Comparison of ENCODE assay signal across 11 mouse cellular contexts in the genomic region with DNA sequence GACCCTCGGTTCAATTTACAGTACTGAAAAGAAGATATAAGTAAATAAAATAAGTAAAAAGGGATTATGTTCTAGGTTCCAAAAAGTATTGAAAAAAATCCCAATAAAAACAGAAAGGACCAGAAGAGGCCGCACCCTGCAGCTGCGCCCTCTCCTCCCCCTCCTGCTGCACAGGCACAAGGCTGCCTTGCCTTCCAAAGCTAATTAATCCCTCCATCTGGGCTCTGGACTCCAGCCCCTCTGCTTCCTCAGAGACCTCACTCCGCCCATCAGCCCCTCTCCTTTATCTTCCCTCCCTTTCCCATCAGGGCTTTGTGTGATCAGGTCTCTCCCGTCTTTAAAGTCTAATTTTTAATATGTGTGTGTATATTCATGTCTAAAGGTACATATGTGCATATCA.
DNase-seq lines count a peak whose midpoint lies in the region; ATAC-seq lines count a peak whose summit lies in the region.
"Had no signal": no experiment of that assay in that cellular context is flagged by ENCODE, and none has a peak within 500 bp of the region (broad histone marks: within the 10 kb centered on the region; RNA-seq: fewer than 3 reads in every experiment).

No protein-coding gene starts in this region.

- WGBS in neural tube, embryonic 11.5 days = 54% methylated on average over 5 of the region's 5 CpGs
- WGBS in neural tube, embryonic 15.5 days = 49% methylated on average over 5 of the region's 5 CpGs
- WGBS in forebrain, embryonic 15.5 days = 29% methylated on average over 5 of the region's 5 CpGs
- WGBS in hindbrain, embryonic 12.5 days = 41% methylated on average over 5 of the region's 5 CpGs

- no peaks in the 10 kb centered on the region for H3K9me3 ChIP-seq in neural tube, embryonic 11.5 days (ENCODE audit: control insufficient read depth, low read length)
- H3K9me3 ChIP-seq in neural tube, embryonic 15.5 days (replicated peaks) = no peaks in the 10 kb centered on the region
- no peaks in the 10 kb centered on the region for H3K9me3 ChIP-seq in forebrain, embryonic 15.5 days
- H3K9me3 ChIP-seq in hindbrain, embryonic 12.5 days (replicated peaks) = no peaks in the 10 kb centered on the region

- H3K27me3 ChIP-seq in neural tube, embryonic 11.5 days (ENCODE audit: control insufficient read depth, insufficient read depth, low read length) = no peaks in the 10 kb centered on the region
- no peaks in the 10 kb centered on the region for H3K27me3 ChIP-seq in neural tube, embryonic 15.5 days (replicated peaks)
- H3K27me3 ChIP-seq in forebrain, embryonic 15.5 days = no peaks in the 10 kb centered on the region
- H3K27me3 ChIP-seq in hindbrain, embryonic 12.5 days = no peaks in the 10 kb centered on the region

- no peak overlapping the region for H3K4me3 ChIP-seq in neural tube, embryonic 11.5 days (ENCODE audit: low read depth, low read length)
- no peak overlapping the region for H3K4me3 ChIP-seq in neural tube, embryonic 15.5 days (replicated peaks)
- no peak overlapping the region for H3K4me3 ChIP-seq in forebrain, embryonic 15.5 days
- H3K4me3 ChIP-seq in hindbrain, embryonic 12.5 days = no peak overlapping the region

- no peaks in the 10 kb centered on the region for H3K4me1 ChIP-seq in neural tube, embryonic 11.5 days (ENCODE audit: control insufficient read depth, insufficient read depth, low read length)
- H3K4me1 ChIP-seq in neural tube, embryonic 15.5 days = no peaks in the 10 kb centered on the region
- H3K4me1 ChIP-seq in forebrain, embryonic 15.5 days = peaks cover 10% of the 10 kb centered on the region
- H3K4me1 ChIP-seq in hindbrain, embryonic 12.5 days = peaks cover 8% of the 10 kb centered on the region; the same call in 1 of the 2 replicates

- no peak overlapping the region for H3K27ac ChIP-seq in neural tube, embryonic 11.5 days (ENCODE audit: low read depth, low read length)
- no peak overlapping the region for H3K27ac ChIP-seq in neural tube, embryonic 15.5 days (replicated peaks)
- H3K27ac ChIP-seq in forebrain, embryonic 15.5 days (replicated peaks) = 0 out of 2 replicates have a peak overlapping the region, but pooled peaks have one; percentile 19
- peak overlapping the region; percentile 4; the same call in 1 of the 2 replicates for H3K27ac ChIP-seq in hindbrain, embryonic 12.5 days

- DNase-seq in neural tube, embryonic 11.5 days (ENCODE audit: low spot score) = peak; percentile 25
- DNase-seq in retina, postnatal 1 day = peak; percentile 23
- no peak for DNase-seq in frontal cortex, postnatal 25 days (ENCODE audit: low spot score in 2 of 2)
- no peak for DNase-seq in urinary bladder, postnatal 4 days (ENCODE audit: low spot score in 2 of 2)
- DNase-seq: cerebellum, adult 11-12 months; kidney, postnatal 36 days; spleen, adult 18-20 months had no signal

- no peaks in the 10 kb centered on the region for H3K36me3 ChIP-seq in neural tube, embryonic 11.5 days (ENCODE audit: control insufficient read depth, insufficient read depth, low read length)
- H3K36me3 ChIP-seq in neural tube, embryonic 15.5 days = no peaks in the 10 kb centered on the region
- H3K36me3 ChIP-seq in forebrain, embryonic 15.5 days = no peaks in the 10 kb centered on the region
- H3K36me3 ChIP-seq in hindbrain, embryonic 12.5 days = no peaks in the 10 kb centered on the region

- no peak overlapping the region for H3K9ac ChIP-seq in neural tube, embryonic 11.5 days (ENCODE audit: low read length)
- no peak overlapping the region for H3K9ac ChIP-seq in neural tube, embryonic 15.5 days (replicated peaks)
- no peak overlapping the region for H3K9ac ChIP-seq in forebrain, embryonic 15.5 days (replicated peaks)
- no peak overlapping the region for H3K9ac ChIP-seq in hindbrain, embryonic 12.5 days

- peak; percentile 76; the same call in 1 of the 2 replicates for ATAC-seq in neural tube, embryonic 11.5 days (ENCODE audit: insufficient read depth, low FRiP score, low TSS enrichment)
- ATAC-seq in neural tube, embryonic 15.5 days (ENCODE audit: low FRiP score) = no peak
- ATAC-seq in forebrain, embryonic 15.5 days (replicated peaks) = peak; percentile 78
- ATAC-seq in hindbrain, embryonic 12.5 days (ENCODE audit: low FRiP score) = peak; percentile 88
- ATAC-seq: lung, postnatal 0 days had no signal

- H3K4me2 ChIP-seq in neural tube, embryonic 11.5 days (ENCODE audit: low read depth) = no peak overlapping the region
- no peak overlapping the region for H3K4me2 ChIP-seq in neural tube, embryonic 15.5 days
- no peak overlapping the region for H3K4me2 ChIP-seq in forebrain, embryonic 15.5 days (replicated peaks)
- H3K4me2 ChIP-seq in hindbrain, embryonic 12.5 days (replicated peaks) = no peak overlapping the region

Comparison
In these comparisons a context has a peak if more than half of its experiments do, and no peak if none do; other contexts are left out.
1. DNase-seq: peak in neural tube, embryonic 11.5 days (single experiment) and retina, postnatal 1 day (single experiment); none in frontal cortex, postnatal 25 days (0 of 2) and urinary bladder, postnatal 4 days (0 of 2).
2. H3K27ac ChIP-seq: peak in forebrain, embryonic 15.5 days (single experiment) and hindbrain, embryonic 12.5 days (single experiment); none in neural tube, embryonic 11.5 days (single experiment) and neural tube, embryonic 15.5 days (single experiment).